Mouse (Mus musculus): ENCODE measurements around the gene Trappc1. TPM values are rescaled to one million over a fixed set of nuclear protein-coding genes. Genes with fewer than 3 reads are reported as not detected.
A peak's percentile ranks its signal among the peaks of the same experiment; 100 is the strongest.

Gene Trappc1
- polyA plus RNA-seq, 1 experiment from 2014 or later, result 175 TPM

- H3K36me3 ChIP-seq (ENCODE audit: control insufficient read depth, insufficient read depth, low read length), result peaks cover 18% of the 10 kb centered on the region
- peak overlapping the region; percentile 100; the same call in 1 of the 2 replicates for H3K27ac ChIP-seq (ENCODE audit: low read depth, low read length)
- H3K4me1 ChIP-seq (ENCODE audit: control insufficient read depth, insufficient read depth, low read length), result peaks cover 33% of the 10 kb centered on the region
- peak overlapping the region; percentile 100 for H3K9ac ChIP-seq (ENCODE audit: low read depth, low read length)
- H3K4me3 ChIP-seq (ENCODE audit: low read length), result peak overlapping the region; percentile 94
- WGBS, result 19% methylated on average over 2 of the region's 2 CpGs
- H3K27me3 ChIP-seq (ENCODE audit: control insufficient read depth, insufficient read depth, low read length), result no peaks in the 10 kb centered on the region
- ATAC-seq (ENCODE audit: low FRiP score, low TSS enrichment), result no peak
- H3K4me2 ChIP-seq (replicated peaks; ENCODE audit: low read depth, low read length), result peak overlapping the region; percentile 84
- H3K9me3 ChIP-seq (ENCODE audit: control insufficient read depth, low read length), result no peaks in the 10 kb centered on the region
These were observed 46.4 kb downstream of the Trappc1 start for GRCm38 (mm10) chr11:69369990-69370816.

GRCm38 (mm10) chr11:69370817-69371215 is 47.0 kb downstream of the Trappc1 start:
- peaks cover 26% of the 10 kb centered on the region for H3K4me1 ChIP-seq (ENCODE audit: control insufficient read depth, insufficient read depth, low read length)

GRCm38 (mm10) chr11:69371601-69372000 is 47.8 kb downstream of the Trappc1 start:
- peak overlapping the region; percentile 34; the same call in 1 of the 2 replicates for H3K9ac ChIP-seq (ENCODE audit: low read depth, low read length)

More at GRCm38 (mm10) chr11:69370817-69371215, 47.0 kb downstream of the Trappc1 start:
- Histone ChIP-seq H3K4me3 (ENCODE audit: low read length) (peak overlapping the region; percentile 15; the same call in 1 of the 2 replicates), H3K27me3 (ENCODE audit: control insufficient read depth, insufficient read depth, low read length) (no peaks in the 10 kb centered on the region), H3K9me3 (ENCODE audit: control insufficient read depth, low read length) (no peaks in the 10 kb centered on the region), H3K27ac (ENCODE audit: low read depth, low read length) (peak overlapping the region; percentile 82; the same call in 1 of the 2 replicates), H3K4me2 (replicated peaks; ENCODE audit: low read depth, low read length) (peak overlapping the region; percentile 40), H3K36me3 (ENCODE audit: control insufficient read depth, insufficient read depth, low read length) (peaks cover 21% of the 10 kb centered on the region), H3K9ac (ENCODE audit: low read depth, low read length) (peak overlapping the region; percentile 28; the same call in 1 of the 2 replicates)
- 17% methylated on average over 9 of the region's 9 CpGs for WGBS
- ATAC-seq (ENCODE audit: low FRiP score, low TSS enrichment), result no peak

GRCm38 (mm10) chr11:69372056-69372779 is 48.4 kb downstream of the Trappc1 start:
- Histone ChIP-seq H3K9me3 (ENCODE audit: control insufficient read depth, low read length) (no peaks in the 10 kb centered on the region), H3K4me2 (replicated peaks; ENCODE audit: low read depth, low read length) (peak overlapping the region; percentile 40), H3K36me3 (ENCODE audit: control insufficient read depth, insufficient read depth, low read length) (peaks cover 32% of the 10 kb centered on the region), H3K4me3 (ENCODE audit: low read length) (peak overlapping the region; percentile 15; the same call in 1 of the 2 replicates), H3K27ac (ENCODE audit: low read depth, low read length) (peak overlapping the region; percentile 82; the same call in 1 of the 2 replicates), H3K4me1 (ENCODE audit: control insufficient read depth, insufficient read depth, low read length) (peaks cover 23% of the 10 kb centered on the region), H3K27me3 (ENCODE audit: control insufficient read depth, insufficient read depth, low read length) (no peaks in the 10 kb centered on the region), H3K9ac (ENCODE audit: low read depth, low read length) (peak overlapping the region; percentile 34)
- WGBS, result 22% methylated on average over 12 of the region's 12 CpGs
- no peak for ATAC-seq (ENCODE audit: low FRiP score, low TSS enrichment)

More at GRCm38 (mm10) chr11:69371601-69372000, 47.8 kb downstream of the Trappc1 start:
- Histone ChIP-seq H3K4me3 (ENCODE audit: low read length) (peak overlapping the region; percentile 15; the same call in 1 of the 2 replicates), H3K27me3 (ENCODE audit: control insufficient read depth, insufficient read depth, low read length) (no peaks in the 10 kb centered on the region), H3K27ac (ENCODE audit: low read depth, low read length) (peak overlapping the region; percentile 82; the same call in 1 of the 2 replicates), H3K36me3 (ENCODE audit: control insufficient read depth, insufficient read depth, low read length) (peaks cover 28% of the 10 kb centered on the region), H3K4me1 (ENCODE audit: control insufficient read depth, insufficient read depth, low read length) (peaks cover 23% of the 10 kb centered on the region), H3K9me3 (ENCODE audit: control insufficient read depth, low read length) (no peaks in the 10 kb centered on the region), H3K4me2 (replicated peaks; ENCODE audit: low read depth, low read length) (peak overlapping the region; percentile 40)
- WGBS, result 35% methylated on average over 12 of the region's 12 CpGs
- ATAC-seq (ENCODE audit: low FRiP score, low TSS enrichment), result no peak

GRCm38 (mm10) chr11:69372780-69373170 is 49.0 kb downstream of the Trappc1 start:
- Histone ChIP-seq H3K9ac (ENCODE audit: low read depth, low read length) (no peak overlapping the region), H3K4me3 (ENCODE audit: low read length) (no peak overlapping the region), H3K9me3 (ENCODE audit: control insufficient read depth, low read length) (no peaks in the 10 kb centered on the region), H3K4me1 (ENCODE audit: control insufficient read depth, insufficient read depth, low read length) (peaks cover 21% of the 10 kb centered on the region), H3K4me2 (replicated peaks; ENCODE audit: low read depth, low read length) (peak overlapping the region; percentile 40; the same call in 1 of the 2 replicates), H3K27me3 (ENCODE audit: control insufficient read depth, insufficient read depth, low read length) (no peaks in the 10 kb centered on the region), H3K36me3 (ENCODE audit: control insufficient read depth, insufficient read depth, low read length) (peaks cover 37% of the 10 kb centered on the region), H3K27ac (ENCODE audit: low read depth, low read length) (peak overlapping the region; percentile 82; the same call in 1 of the 2 replicates)
- no peak for ATAC-seq (ENCODE audit: low FRiP score, low TSS enrichment)
- WGBS, result 65% methylated on average over 3 of the region's 3 CpGs

GRCm38 (mm10) chr11:69373223-69373965 is 49.6 kb downstream of the Trappc1 start:
- Histone ChIP-seq H3K4me1 (ENCODE audit: control insufficient read depth, insufficient read depth, low read length) (peaks cover 18% of the 10 kb centered on the region), H3K9me3 (ENCODE audit: control insufficient read depth, low read length) (no peaks in the 10 kb centered on the region), H3K4me2 (replicated peaks; ENCODE audit: low read depth, low read length) (no peak overlapping the region), H3K4me3 (ENCODE audit: low read length) (no peak overlapping the region), H3K27ac (ENCODE audit: low read depth, low read length) (no peak overlapping the region), H3K27me3 (ENCODE audit: control insufficient read depth, insufficient read depth, low read length) (no peaks in the 10 kb centered on the region), H3K36me3 (ENCODE audit: control insufficient read depth, insufficient read depth, low read length) (peaks cover 40% of the 10 kb centered on the region), H3K9ac (ENCODE audit: low read depth, low read length) (no peak overlapping the region)
- ATAC-seq (ENCODE audit: low FRiP score, low TSS enrichment), result no peak
- 94% methylated on average over 16 of the region's 16 CpGs for WGBS

Other genes with a start within 250 kb of the Trappc1 start
- 57.5 and 86.5 TPM in 2 replicates for gene Vamp2, start 235.5 kb upstream of the Trappc1 start, polyA plus RNA-seq (2014; fragmentation: Nextera tagmentation; extraction: Ambion mirVana)
- gene Per1, start 228.8 kb upstream of the Trappc1 start, polyA plus RNA-seq (2014; fragmentation: Nextera tagmentation; extraction: Ambion mirVana), result 6.1 and 8.9 TPM in 2 replicates
- 0.23 and 0.41 TPM in 2 replicates for gene Hes7, start 203.6 kb upstream of the Trappc1 start, polyA plus RNA-seq (2014; fragmentation: Nextera tagmentation; extraction: Ambion mirVana)
- gene 9130213A22Rik, start 201.4 kb upstream of the Trappc1 start, polyA plus RNA-seq (2014; fragmentation: Nextera tagmentation; extraction: Ambion mirVana), result 0.11 and 0.43 TPM in 2 replicates
- 0.54 and 1.1 TPM in 2 replicates for gene Aloxe3, start 198.1 kb upstream of the Trappc1 start, polyA plus RNA-seq (2014; fragmentation: Nextera tagmentation; extraction: Ambion mirVana)
- 0.23 and 0.28 TPM in 2 replicates for gene Alox12b, start 167.0 kb upstream of the Trappc1 start, polyA plus RNA-seq (2014; fragmentation: Nextera tagmentation; extraction: Ambion mirVana)
- 0.24 and 0.36 TPM in 2 replicates for gene Alox8, start 126.1 kb upstream of the Trappc1 start, polyA plus RNA-seq (2014; fragmentation: Nextera tagmentation; extraction: Ambion mirVana)
- gene Gucy2e, start 86.9 kb upstream of the Trappc1 start, polyA plus RNA-seq (2014; fragmentation: Nextera tagmentation; extraction: Ambion mirVana), result 0.07 and 0.11 TPM in 2 replicates
- gene Cntrob, start 205 bp upstream of the Trappc1 start, polyA plus RNA-seq (2014; fragmentation: Nextera tagmentation; extraction: Ambion mirVana), result 18.4 and 20.1 TPM in 2 replicates
- 1.4 and 3.2 TPM in 2 replicates for gene Kcnab3, start 2.3 kb downstream of the Trappc1 start, polyA plus RNA-seq (2014; fragmentation: Nextera tagmentation; extraction: Ambion mirVana)
- gene Rnf227, start 16.5 kb downstream of the Trappc1 start, polyA plus RNA-seq (2014; fragmentation: Nextera tagmentation; extraction: Ambion mirVana), result 16.4 and 17.6 TPM in 2 replicates
- gene Chd3, start 45.4 kb downstream of the Trappc1 start, polyA plus RNA-seq (2014; fragmentation: Nextera tagmentation; extraction: Ambion mirVana), result 56.7 and 59.7 TPM in 2 replicates
- 172 and 221 TPM in 2 replicates for gene Naa38, start 71.5 kb downstream of the Trappc1 start, polyA plus RNA-seq (2014; fragmentation: Nextera tagmentation; extraction: Ambion mirVana)
- 11.1 and 23.9 TPM in 2 replicates for gene Cyb5d1, start 71.7 kb downstream of the Trappc1 start, polyA plus RNA-seq (2014; fragmentation: Nextera tagmentation; extraction: Ambion mirVana)
- gene Tmem88, start 74.3 kb downstream of the Trappc1 start, polyA plus RNA-seq (2014; fragmentation: Nextera tagmentation; extraction: Ambion mirVana), result 36.8 and 39.6 TPM in 2 replicates
- 36.1 and 37.4 TPM in 2 replicates for gene Kdm6b, start 89.7 kb downstream of the Trappc1 start, polyA plus RNA-seq (2014; fragmentation: Nextera tagmentation; extraction: Ambion mirVana)
- gene Dnah2, start 225.1 kb downstream of the Trappc1 start, polyA plus RNA-seq (2014; fragmentation: Nextera tagmentation; extraction: Ambion mirVana), result 0.87 and 1.5 TPM in 2 replicates
- gene Efnb3, start 236.2 kb downstream of the Trappc1 start, polyA plus RNA-seq (2014; fragmentation: Nextera tagmentation; extraction: Ambion mirVana), result 3.9 and 9.0 TPM in 2 replicates

Data from kidney, embryonic 14.5 days (tissue).